ENCODE assay signal across 22 mouse cellular contexts in the genomic region with DNA sequence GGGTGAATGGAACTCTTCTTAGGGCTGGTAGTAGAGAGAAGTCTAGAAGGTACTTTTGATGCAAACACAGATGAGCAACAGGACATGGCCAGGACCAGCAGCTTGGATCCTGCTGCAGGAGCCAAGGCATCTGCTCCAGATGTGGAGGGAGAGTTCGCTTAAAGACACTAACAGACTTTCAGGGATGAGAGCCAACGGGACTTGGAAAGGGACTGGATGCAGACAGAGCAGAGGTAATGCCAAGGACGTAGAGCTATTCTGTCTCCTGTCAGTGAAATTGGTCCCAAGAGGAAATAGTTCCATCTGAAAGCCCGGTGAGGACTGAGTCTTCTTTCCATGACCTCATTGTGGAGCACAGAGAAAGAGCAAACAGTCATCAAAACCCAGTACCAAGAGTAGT.
DNase-seq lines count a peak whose midpoint lies in the region; ATAC-seq and TF ChIP-seq lines count a peak whose summit lies in the region.
"Had no signal": no experiment of that assay in that cellular context is flagged by ENCODE, and none has a peak within 500 bp of the region (broad histone marks: within the 10 kb centered on the region; RNA-seq: fewer than 3 reads in every experiment).

No protein-coding gene starts in this region.

- no peaks in the 10 kb centered on the region; the same call in 1 of the 2 replicates for H3K36me3 ChIP-seq in limb, embryonic 14.5 days (ENCODE audit: control insufficient read depth, insufficient read depth, low read length)
- H3K36me3 ChIP-seq in limb, embryonic 10.5 days: peaks cover 72% of the 10 kb centered on the region
- H3K36me3 ChIP-seq in hindbrain, postnatal 0 days (ENCODE audit: insufficient read depth, low read length): peaks cover 5% of the 10 kb centered on the region; the same call in 1 of the 2 replicates
- H3K36me3 ChIP-seq: heart, embryonic 15.5 days had no signal

- no peak for TF ChIP-seq POLR2A in limb, embryonic 14.5 days (IDR thresholded peaks at IDR 0.05; ENCODE audit: borderline replicate concordance, extremely low read depth, insufficient read depth, insufficient read length)

- no peaks in the 10 kb centered on the region for H3K9me3 ChIP-seq in limb, embryonic 14.5 days (ENCODE audit: control insufficient read depth, low read length)
- no peaks in the 10 kb centered on the region for H3K9me3 ChIP-seq in limb, embryonic 10.5 days (replicated peaks)
- no peaks in the 10 kb centered on the region for H3K9me3 ChIP-seq in hindbrain, postnatal 0 days (ENCODE audit: low read length)
- H3K9me3 ChIP-seq: heart, embryonic 15.5 days; kidney, embryonic 15.5 days; limb, embryonic 12.5 days; liver, embryonic 13.5 days; megakaryocyte, embryonic 14.5 days; midbrain, embryonic 13.5 days had no signal

- H3K4me3 ChIP-seq in limb, embryonic 14.5 days (replicated peaks; ENCODE audit: low read length): no peak overlapping the region
- H3K4me3 ChIP-seq in limb, embryonic 10.5 days: no peak overlapping the region
- no peak overlapping the region for H3K4me3 ChIP-seq in hindbrain, postnatal 0 days (ENCODE audit: low read length)
- H3K4me3 ChIP-seq: heart, embryonic 15.5 days; kidney, embryonic 15.5 days; limb, embryonic 12.5 days; liver, embryonic 13.5 days; megakaryocyte, embryonic 14.5 days; midbrain, embryonic 13.5 days had no signal

- H3K9ac ChIP-seq in limb, embryonic 14.5 days (ENCODE audit: low read depth, low read length, severe bottlenecking): no peak overlapping the region
- H3K9ac ChIP-seq in hindbrain, postnatal 0 days (replicated peaks; ENCODE audit: low read length): no peak overlapping the region
- H3K9ac ChIP-seq: forebrain, postnatal 0 days; heart, embryonic 15.5 days; kidney, embryonic 15.5 days; limb, embryonic 12.5 days; liver, embryonic 13.5 days; midbrain, embryonic 13.5 days had no signal

- no peaks in the 10 kb centered on the region for H3K27me3 ChIP-seq in limb, embryonic 14.5 days (ENCODE audit: control insufficient read depth, insufficient read depth, low read length)
- H3K27me3 ChIP-seq in limb, embryonic 10.5 days (ENCODE audit: low read depth, poor library complexity, severe bottlenecking): no peaks in the 10 kb centered on the region
- no peaks in the 10 kb centered on the region for H3K27me3 ChIP-seq in hindbrain, postnatal 0 days (ENCODE audit: insufficient read depth, low read length)
- H3K27me3 ChIP-seq: heart, embryonic 15.5 days; kidney, embryonic 15.5 days; limb, embryonic 12.5 days; liver, embryonic 13.5 days; megakaryocyte, embryonic 14.5 days; midbrain, embryonic 13.5 days had no signal

- ATAC-seq in limb, embryonic 14.5 days (ENCODE audit: low FRiP score, low read depth): peak; percentile 34; the same call in 1 of the 2 replicates
- no peak for ATAC-seq in hindbrain, postnatal 0 days
- ATAC-seq: CD4-positive, CD25-positive, alpha-beta regulatory T cell, adult 4 months; forebrain, postnatal 0 days; intestine, postnatal 0 days; midbrain, embryonic 13.5 days had no signal

- H3K4me2 ChIP-seq in limb, embryonic 14.5 days (replicated peaks; ENCODE audit: low read depth, low read length, severe bottlenecking): no peak overlapping the region
- no peak overlapping the region for H3K4me2 ChIP-seq in hindbrain, postnatal 0 days (ENCODE audit: low read depth, low read length)
- H3K4me2 ChIP-seq: heart, embryonic 15.5 days; kidney, embryonic 15.5 days; limb, embryonic 12.5 days; liver, embryonic 13.5 days; midbrain, embryonic 13.5 days had no signal

- no peaks in the 10 kb centered on the region for H3K4me1 ChIP-seq in limb, embryonic 14.5 days (ENCODE audit: control insufficient read depth, insufficient read depth, low read length)
- H3K4me1 ChIP-seq in limb, embryonic 10.5 days: no peaks in the 10 kb centered on the region
- no peaks in the 10 kb centered on the region for H3K4me1 ChIP-seq in hindbrain, postnatal 0 days (ENCODE audit: insufficient read depth, low read length)
- H3K4me1 ChIP-seq: kidney, embryonic 15.5 days; limb, embryonic 12.5 days; liver, embryonic 13.5 days; midbrain, embryonic 13.5 days had no signal

- DNase-seq in adrenal gland, postnatal 36 days: peak; percentile 17 to 26
- no peak for DNase-seq in adrenal gland, postnatal 25 days
- DNase-seq in limb, embryonic 14.5 days (ENCODE audit: low spot score): peak; percentile 30
- no peak for DNase-seq in limb, embryonic 10.5 days (ENCODE audit: low spot score)
- peak; percentile 16 for DNase-seq in gastrocnemius, postnatal 10 days
- DNase-seq in hindbrain, postnatal 0 days (ENCODE audit: low spot score): no peak
- DNase-seq in thymus, postnatal 25 days: no peak
- DNase-seq: cerebellum, adult 9-10 months; forebrain, postnatal 0 days; kidney, postnatal 36 days; layer of hippocampus, postnatal 36 days; liver, embryonic 13.5 days; lung, adult 2 months; lung, postnatal 14 days; thymus, adult 18-20 months had no signal

- 64% methylated on average over 4 of the region's 4 CpGs for WGBS in limb, embryonic 14.5 days
- 89% methylated on average over 4 of the region's 4 CpGs for WGBS in limb, embryonic 10.5 days
- WGBS in hindbrain, postnatal 0 days: 82% methylated on average over 4 of the region's 4 CpGs

- TF ChIP-seq CTCF in hindbrain, postnatal 0 days (IDR thresholded peaks at IDR 0.05; ENCODE audit: low read depth): no peak

- no peak overlapping the region for H3K27ac ChIP-seq in limb, embryonic 14.5 days (replicated peaks; ENCODE audit: low read depth, low read length)
- no peak overlapping the region for H3K27ac ChIP-seq in limb, embryonic 10.5 days
- no peak overlapping the region for H3K27ac ChIP-seq in hindbrain, postnatal 0 days
- H3K27ac ChIP-seq: heart, embryonic 15.5 days; kidney, embryonic 15.5 days; limb, embryonic 12.5 days; liver, embryonic 13.5 days; midbrain, embryonic 13.5 days had no signal

Comparison
In these comparisons a context has a peak if more than half of its experiments do, and no peak if none do; other contexts are left out.
1. DNase-seq: peak in adrenal gland, postnatal 36 days (2 of 2), limb, embryonic 14.5 days (single experiment) and gastrocnemius, postnatal 10 days (single experiment); none in adrenal gland, postnatal 25 days (single experiment), limb, embryonic 10.5 days (single experiment), hindbrain, postnatal 0 days (single experiment) and thymus, postnatal 25 days (single experiment).